Mouse (Mus musculus): Measurements from ENCODE around the gene Txk. TPM values are rescaled to one million over a fixed set of nuclear protein-coding genes. Genes with fewer than 3 reads are reported as not detected.

Txk gene
- polyA plus RNA-seq, 1 experiment from 2014 or later: 0.23 TPM

- DNase-seq (ENCODE audit: low spot score) (no peak), ATAC-seq (ENCODE audit: low FRiP score) (no peak)
- H3K9me3 ChIP-seq (ENCODE audit: control insufficient read depth, low read length): peaks cover 3% of the 10 kb centered on the region; the same call in 1 of the 2 replicates
- no peak overlapping the region for H3K4me2 ChIP-seq (replicated peaks)
- no peaks in the 10 kb centered on the region for H3K36me3 ChIP-seq (replicated peaks; ENCODE audit: control insufficient read depth, insufficient read depth)
- H3K27me3 ChIP-seq (ENCODE audit: control insufficient read depth, insufficient read depth, low read length): no peaks in the 10 kb centered on the region
- no peaks in the 10 kb centered on the region for H3K4me1 ChIP-seq (replicated peaks; ENCODE audit: control insufficient read depth, insufficient read depth, low read length)
- no peak overlapping the region for H3K27ac ChIP-seq
- WGBS: 69% methylated on average over 10 of the region's 10 CpGs
- H3K4me3 ChIP-seq (replicated peaks; ENCODE audit: low read length): no peak overlapping the region
- no peak overlapping the region for H3K9ac ChIP-seq
These were observed 45.9 kb downstream of the Txk start for GRCm38 (mm10) chr5:72706722-72707121.

- 49% methylated on average over 10 of the region's 10 CpGs for WGBS
- Histone ChIP-seq H3K9ac (no peak overlapping the region), H3K36me3 (replicated peaks; ENCODE audit: control insufficient read depth, insufficient read depth) (no peaks in the 10 kb centered on the region), H3K27ac (no peak overlapping the region), H3K4me2 (replicated peaks) (no peak overlapping the region), H3K4me3 (replicated peaks; ENCODE audit: low read length) (no peak overlapping the region), H3K4me1 (replicated peaks; ENCODE audit: control insufficient read depth, insufficient read depth, low read length) (no peaks in the 10 kb centered on the region), H3K9me3 (ENCODE audit: control insufficient read depth, low read length) (peaks cover 3% of the 10 kb centered on the region; the same call in 1 of the 2 replicates), H3K27me3 (ENCODE audit: control insufficient read depth, insufficient read depth, low read length) (no peaks in the 10 kb centered on the region)
- ATAC-seq (ENCODE audit: low FRiP score) (no peak), DNase-seq (ENCODE audit: low spot score) (no peak)
These were observed 46.5 kb downstream of the Txk start for GRCm38 (mm10) chr5:72706095-72706494.

GRCm38 (mm10) chr5:72702202-72702601 lies 50.4 kb downstream of the Txk start:
- Histone ChIP-seq H3K4me2 (replicated peaks) (no peak overlapping the region), H3K9me3 (ENCODE audit: control insufficient read depth, low read length) (peaks cover 3% of the 10 kb centered on the region; the same call in 1 of the 2 replicates), H3K27me3 (ENCODE audit: control insufficient read depth, insufficient read depth, low read length) (no peaks in the 10 kb centered on the region), H3K4me3 (replicated peaks; ENCODE audit: low read length) (no peak overlapping the region), H3K36me3 (replicated peaks; ENCODE audit: control insufficient read depth, insufficient read depth) (no peaks in the 10 kb centered on the region), H3K27ac (no peak overlapping the region), H3K4me1 (replicated peaks; ENCODE audit: control insufficient read depth, insufficient read depth, low read length) (no peaks in the 10 kb centered on the region), H3K9ac (no peak overlapping the region)
- ATAC-seq (ENCODE audit: low FRiP score) (no peak), DNase-seq (ENCODE audit: low spot score) (no peak)

- no peak overlapping the region for H3K27ac ChIP-seq
- ATAC-seq (ENCODE audit: low FRiP score) (no peak), DNase-seq (ENCODE audit: low spot score) (no peak)
- no peaks in the 10 kb centered on the region for H3K9me3 ChIP-seq (ENCODE audit: control insufficient read depth, low read length)
- no peaks in the 10 kb centered on the region for H3K36me3 ChIP-seq (replicated peaks; ENCODE audit: control insufficient read depth, insufficient read depth)
- no peak overlapping the region for H3K9ac ChIP-seq
- H3K4me2 ChIP-seq (replicated peaks): no peak overlapping the region
- no peaks in the 10 kb centered on the region for H3K4me1 ChIP-seq (replicated peaks; ENCODE audit: control insufficient read depth, insufficient read depth, low read length)
- H3K27me3 ChIP-seq (ENCODE audit: control insufficient read depth, insufficient read depth, low read length): no peaks in the 10 kb centered on the region
- 53% methylated on average over 2 of the region's 2 CpGs for WGBS
- H3K4me3 ChIP-seq (replicated peaks; ENCODE audit: low read length): no peak overlapping the region
These were observed 53.1 kb downstream of the Txk start for GRCm38 (mm10) chr5:72699500-72699818.

- H3K9ac ChIP-seq: no peak overlapping the region
- no peak overlapping the region for H3K4me3 ChIP-seq (replicated peaks; ENCODE audit: low read length)
- DNase-seq (ENCODE audit: low spot score) (no peak), ATAC-seq (ENCODE audit: low FRiP score) (peak; percentile 46; the same call in 1 of the 2 replicates)
- 64% methylated on average over 7 of the region's 7 CpGs for WGBS
- H3K4me1 ChIP-seq (replicated peaks; ENCODE audit: control insufficient read depth, insufficient read depth, low read length): no peaks in the 10 kb centered on the region
- no peaks in the 10 kb centered on the region for H3K27me3 ChIP-seq (ENCODE audit: control insufficient read depth, insufficient read depth, low read length)
- no peaks in the 10 kb centered on the region for H3K9me3 ChIP-seq (ENCODE audit: control insufficient read depth, low read length)
- no peaks in the 10 kb centered on the region for H3K36me3 ChIP-seq (replicated peaks; ENCODE audit: control insufficient read depth, insufficient read depth)
- H3K4me2 ChIP-seq (replicated peaks): no peak overlapping the region
- no peak overlapping the region for H3K27ac ChIP-seq
These were observed 53.6 kb downstream of the Txk start for GRCm38 (mm10) chr5:72698818-72699499.

- Histone ChIP-seq H3K27me3 (ENCODE audit: control insufficient read depth, insufficient read depth, low read length) (no peaks in the 10 kb centered on the region), H3K36me3 (replicated peaks; ENCODE audit: control insufficient read depth, insufficient read depth) (no peaks in the 10 kb centered on the region), H3K4me3 (replicated peaks; ENCODE audit: low read length) (no peak overlapping the region), H3K4me1 (replicated peaks; ENCODE audit: control insufficient read depth, insufficient read depth, low read length) (no peaks in the 10 kb centered on the region), H3K27ac (no peak overlapping the region), H3K4me2 (replicated peaks) (no peak overlapping the region), H3K9me3 (ENCODE audit: control insufficient read depth, low read length) (no peaks in the 10 kb centered on the region), H3K9ac (no peak overlapping the region)
- peak; percentile 43; the same call in 1 of the 2 replicates for ATAC-seq (ENCODE audit: low FRiP score)
- WGBS: 67% methylated on average over 3 of the region's 3 CpGs
- peak; percentile 41 for DNase-seq (ENCODE audit: low spot score)
These were observed 54.2 kb downstream of the Txk start for GRCm38 (mm10) chr5:72698343-72698742.

GRCm38 (mm10) chr5:72696491-72696890 lies 56.1 kb downstream of the Txk start:
- Histone ChIP-seq H3K4me1 (replicated peaks; ENCODE audit: control insufficient read depth, insufficient read depth, low read length) (no peaks in the 10 kb centered on the region), H3K27me3 (ENCODE audit: control insufficient read depth, insufficient read depth, low read length) (no peaks in the 10 kb centered on the region), H3K9ac (no peak overlapping the region), H3K9me3 (ENCODE audit: control insufficient read depth, low read length) (no peaks in the 10 kb centered on the region), H3K4me2 (replicated peaks) (no peak overlapping the region), H3K27ac (no peak overlapping the region), H3K36me3 (replicated peaks; ENCODE audit: control insufficient read depth, insufficient read depth) (no peaks in the 10 kb centered on the region), H3K4me3 (replicated peaks; ENCODE audit: low read length) (no peak overlapping the region)
- no peak for DNase-seq (ENCODE audit: low spot score)
- WGBS: 64% methylated on average over 13 of the region's 13 CpGs
- ATAC-seq (ENCODE audit: low FRiP score): no peak

GRCm38 (mm10) chr5:72694684-72695083 lies 57.9 kb downstream of the Txk start:
- Histone ChIP-seq H3K36me3 (replicated peaks; ENCODE audit: control insufficient read depth, insufficient read depth) (no peaks in the 10 kb centered on the region), H3K27me3 (ENCODE audit: control insufficient read depth, insufficient read depth, low read length) (no peaks in the 10 kb centered on the region), H3K4me2 (replicated peaks) (no peak overlapping the region), H3K4me3 (replicated peaks; ENCODE audit: low read length) (no peak overlapping the region), H3K27ac (no peak overlapping the region), H3K4me1 (replicated peaks; ENCODE audit: control insufficient read depth, insufficient read depth, low read length) (no peaks in the 10 kb centered on the region), H3K9me3 (ENCODE audit: control insufficient read depth, low read length) (no peaks in the 10 kb centered on the region), H3K9ac (no peak overlapping the region)
- DNase-seq (ENCODE audit: low spot score) (no peak), ATAC-seq (ENCODE audit: low FRiP score) (no peak)
- WGBS: 89% methylated on average over 2 of the region's 2 CpGs

- WGBS: 80% methylated on average over 5 of the region's 5 CpGs
- Histone ChIP-seq H3K27me3 (ENCODE audit: control insufficient read depth, insufficient read depth, low read length) (no peaks in the 10 kb centered on the region), H3K27ac (no peak overlapping the region), H3K4me3 (replicated peaks; ENCODE audit: low read length) (no peak overlapping the region), H3K36me3 (replicated peaks; ENCODE audit: control insufficient read depth, insufficient read depth) (no peaks in the 10 kb centered on the region), H3K9ac (no peak overlapping the region), H3K4me1 (replicated peaks; ENCODE audit: control insufficient read depth, insufficient read depth, low read length) (no peaks in the 10 kb centered on the region), H3K9me3 (ENCODE audit: control insufficient read depth, low read length) (no peaks in the 10 kb centered on the region), H3K4me2 (replicated peaks) (no peak overlapping the region)
- no peak for DNase-seq (ENCODE audit: low spot score)
- no peak for ATAC-seq (ENCODE audit: low FRiP score)
These were observed 62.1 kb downstream of the Txk start for GRCm38 (mm10) chr5:72690516-72690915.

- DNase-seq (ENCODE audit: low spot score): no peak
These were observed 63.0 kb downstream of the Txk start for GRCm38 (mm10) chr5:72689556-72689955.

More at GRCm38 (mm10) chr5:72689556-72689955, 63.0 kb downstream of the Txk start:
- no peaks in the 10 kb centered on the region for H3K9me3 ChIP-seq (ENCODE audit: control insufficient read depth, low read length)
- H3K27ac ChIP-seq: no peak overlapping the region
- H3K4me2 ChIP-seq (replicated peaks): no peak overlapping the region
- no peaks in the 10 kb centered on the region for H3K4me1 ChIP-seq (replicated peaks; ENCODE audit: control insufficient read depth, insufficient read depth, low read length)
- H3K9ac ChIP-seq: no peak overlapping the region
- no peaks in the 10 kb centered on the region for H3K27me3 ChIP-seq (ENCODE audit: control insufficient read depth, insufficient read depth, low read length)
- no peak for ATAC-seq (ENCODE audit: low FRiP score)
- no peaks in the 10 kb centered on the region for H3K36me3 ChIP-seq (replicated peaks; ENCODE audit: control insufficient read depth, insufficient read depth)
- no peak overlapping the region for H3K4me3 ChIP-seq (replicated peaks; ENCODE audit: low read length)
- WGBS: 94% methylated on average over 7 of the region's 7 CpGs

All from hindbrain, embryonic 14.5 days (tissue).